Mouse (Mus musculus): ENCODE measurements at regions not wholly inside any gene's neighbourhood (a gene's known extent, or its start where the extent isn't known, plus 50 kb on each side); places are given as distances from the start of the nearest gene placed in this dataset.
A peak's percentile ranks its signal among the peaks of the same experiment; 100 is the strongest.

DNA sequence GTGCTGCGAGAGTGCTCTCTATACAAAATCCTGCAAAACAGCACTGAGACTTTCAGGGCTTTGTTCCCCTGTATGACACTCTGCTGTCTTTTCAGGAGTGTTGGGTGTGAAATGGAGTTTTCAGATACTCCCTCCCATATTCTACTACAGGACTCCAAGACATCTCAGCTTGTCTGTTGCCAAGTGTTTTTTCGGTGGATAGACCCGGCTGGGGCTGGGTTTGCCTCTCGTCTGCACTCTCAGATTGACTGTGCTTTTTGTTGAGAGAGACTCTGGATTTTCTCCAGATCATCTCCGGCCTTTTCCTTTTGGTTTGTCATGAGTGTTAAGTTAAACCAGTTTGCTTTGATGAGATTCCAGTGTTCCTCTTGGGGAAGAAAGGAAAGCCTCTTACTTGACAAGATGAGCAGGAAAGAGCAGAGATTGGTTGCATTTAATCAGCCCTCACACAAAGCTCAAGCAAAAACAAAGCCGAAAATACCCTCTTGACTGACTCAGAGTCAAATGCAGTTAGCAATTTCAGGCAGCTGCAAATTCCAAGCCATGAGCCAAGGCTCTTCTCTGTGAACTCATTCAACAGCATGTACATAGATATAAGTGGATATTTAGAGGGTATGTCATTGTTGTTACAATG is 219.3 kb upstream of the Veph1 start:
- no peak for DNase-seq

DNA sequence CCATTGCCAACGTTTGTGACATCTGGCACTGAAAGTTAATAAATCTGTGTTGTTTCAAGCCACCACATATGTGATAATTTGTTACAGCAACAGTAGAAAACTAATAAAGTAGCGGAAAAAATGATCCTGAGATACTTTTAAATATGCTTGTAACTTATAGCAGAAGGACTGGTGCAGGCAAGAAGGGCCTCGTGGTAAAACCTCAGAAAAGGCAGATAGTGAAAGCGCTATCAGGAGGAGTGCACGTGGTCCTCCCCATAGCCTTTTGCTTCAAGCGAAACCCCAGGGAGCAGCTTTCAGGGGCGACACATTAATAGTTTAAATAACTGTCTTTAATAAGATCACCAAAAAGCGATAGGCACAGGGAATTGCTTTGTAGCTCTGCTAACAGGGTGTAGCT is 217.9 kb upstream of the Veph1 start:
- no peak for DNase-seq

GRCm38 (mm10) chr3:66512408-66512807 is 215.8 kb upstream of the Veph1 start:
- no peak for DNase-seq

DNA sequence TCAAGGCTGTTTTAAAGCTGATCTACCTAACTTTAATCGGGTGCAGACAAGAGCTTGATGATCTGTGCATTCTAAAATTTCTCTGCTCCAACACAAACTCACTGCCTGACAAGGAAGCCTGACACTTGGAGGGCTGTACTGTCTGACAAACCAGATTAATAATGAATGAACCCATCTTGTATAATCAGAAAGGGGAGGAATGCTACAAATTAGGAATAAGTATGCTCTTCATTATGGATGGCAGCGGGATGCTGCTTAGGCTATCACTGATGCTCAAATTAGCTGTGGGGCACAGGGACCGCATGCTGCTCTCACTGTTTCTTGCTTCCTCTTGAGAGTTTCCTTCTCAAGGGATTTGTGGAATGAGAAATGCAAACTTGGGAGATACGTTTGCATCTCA is 213.8 kb upstream of the Veph1 start:
- DNase-seq, result no peak

GRCm38 (mm10) chr3:66506125-66506524 is 209.5 kb upstream of the Veph1 start:
- no peak for DNase-seq

GRCm38 (mm10) chr3:66505476-66506076 is 208.9 kb upstream of the Veph1 start:
- DNase-seq, result no peak

DNA sequence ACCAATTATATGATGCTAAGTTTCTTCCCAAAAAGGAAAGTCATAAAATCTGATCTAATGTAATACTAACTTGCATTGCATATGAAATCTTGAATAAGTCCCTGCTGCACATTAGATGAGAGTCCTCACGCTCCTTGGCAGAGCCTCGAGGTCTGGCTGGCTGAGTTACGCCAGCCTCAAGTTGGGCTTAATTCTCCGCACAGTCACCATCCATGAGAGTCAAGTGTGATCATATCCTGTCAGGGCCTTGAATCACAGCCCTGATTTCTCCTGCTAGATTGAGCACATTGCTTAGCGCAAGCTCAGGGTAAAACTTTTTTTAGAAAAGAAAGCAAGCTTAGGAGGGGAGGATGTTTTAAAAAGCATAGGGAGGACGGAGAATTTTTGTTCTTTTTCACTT is 208.1 kb upstream of the Veph1 start:
- DNase-seq, result no peak

DNA sequence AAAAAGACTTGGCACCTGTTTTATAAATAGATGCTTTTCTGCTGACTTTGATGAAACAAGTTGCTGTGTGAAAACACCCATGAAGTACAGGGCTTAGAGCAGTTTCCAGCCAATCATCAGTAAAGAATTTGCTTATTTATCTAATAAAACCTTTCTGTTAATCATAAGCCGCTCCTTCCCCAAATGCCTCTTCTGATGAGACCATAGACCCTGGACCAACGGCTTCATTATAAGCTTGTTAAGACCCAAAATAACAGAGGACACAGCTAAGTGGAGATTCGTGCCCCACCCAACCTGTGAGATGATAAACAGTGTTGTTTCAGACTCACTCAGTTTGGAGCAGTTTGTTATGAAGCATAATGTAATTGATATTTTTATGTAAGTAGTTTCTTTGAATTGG is 207.0 kb upstream of the Veph1 start:
- no peak for DNase-seq

DNA sequence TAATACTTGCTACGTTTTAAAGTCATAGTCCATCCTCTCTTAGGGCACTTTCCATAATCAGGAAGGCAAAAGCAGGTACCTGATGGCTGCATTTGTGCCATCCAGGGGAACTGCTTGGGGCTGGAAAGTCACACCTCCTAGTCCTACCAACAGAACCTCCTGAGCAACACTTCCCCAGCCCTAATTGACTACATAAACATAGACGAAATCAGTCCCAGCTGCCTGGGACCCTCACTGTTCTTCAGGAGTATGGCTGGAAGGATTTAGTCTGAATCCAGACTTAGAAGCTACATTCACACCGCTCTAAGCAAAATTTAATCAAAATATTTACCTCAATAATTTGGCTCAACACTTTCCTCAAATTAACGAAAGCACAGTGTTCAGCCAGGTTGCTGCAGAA is 205.2 kb upstream of the Veph1 start:
- no peak for DNase-seq

DNA sequence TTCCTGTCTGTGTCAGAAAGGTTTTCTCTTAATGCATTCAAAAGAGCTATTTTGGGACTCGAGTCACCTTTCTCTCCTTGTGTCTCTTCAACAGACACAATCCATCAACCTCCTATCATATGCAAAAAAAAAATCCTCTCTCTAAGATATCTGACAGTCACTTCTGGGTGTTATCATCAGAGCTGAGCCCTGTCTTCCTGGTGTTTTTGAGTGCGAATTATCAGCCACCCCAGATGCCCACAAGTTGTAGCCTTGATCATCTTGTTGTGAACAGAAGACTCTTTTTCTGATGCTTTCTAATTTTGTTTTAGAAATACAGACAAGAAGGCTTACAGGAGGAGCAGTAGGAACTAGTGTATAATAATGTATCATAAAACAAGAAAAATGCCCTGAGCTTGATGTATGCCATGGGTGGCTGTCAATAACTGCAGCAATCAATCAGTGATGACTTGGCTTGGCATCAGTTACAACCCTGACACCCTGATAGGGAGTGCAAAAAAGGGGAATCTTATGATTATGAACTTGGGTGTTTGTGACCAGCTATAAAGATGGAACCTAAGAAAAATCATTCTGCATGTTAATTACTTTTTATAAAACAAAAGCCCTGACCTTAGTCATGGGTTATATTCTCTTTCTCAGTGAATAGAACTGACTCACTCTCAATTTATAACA is 197.9 kb upstream of the Veph1 start:
- no peak for DNase-seq

- no peak for DNase-seq
Measured at GRCm38 (mm10) chr3:66490696-66491357, 194.2 kb upstream of the Veph1 start.

DNA sequence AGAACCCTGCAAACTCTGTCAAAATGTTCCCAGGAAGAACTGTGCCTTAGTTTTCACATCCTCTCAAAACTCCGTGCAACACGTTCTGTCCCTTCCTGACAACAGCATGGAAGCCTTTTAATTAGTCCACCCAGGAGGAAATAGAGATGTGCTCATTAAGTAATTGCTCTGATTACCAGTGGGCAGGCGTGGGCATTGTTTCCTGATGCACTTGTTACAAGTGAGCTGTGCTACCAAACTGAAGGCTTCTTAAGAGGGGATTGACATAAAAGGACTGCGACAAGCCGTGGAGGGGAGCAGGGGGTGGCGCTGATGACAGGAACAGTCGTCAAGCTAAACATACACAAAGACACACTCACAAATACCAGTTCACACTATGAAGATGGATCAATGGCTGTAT is 192.1 kb upstream of the Veph1 start:
- no peak for DNase-seq

DNA sequence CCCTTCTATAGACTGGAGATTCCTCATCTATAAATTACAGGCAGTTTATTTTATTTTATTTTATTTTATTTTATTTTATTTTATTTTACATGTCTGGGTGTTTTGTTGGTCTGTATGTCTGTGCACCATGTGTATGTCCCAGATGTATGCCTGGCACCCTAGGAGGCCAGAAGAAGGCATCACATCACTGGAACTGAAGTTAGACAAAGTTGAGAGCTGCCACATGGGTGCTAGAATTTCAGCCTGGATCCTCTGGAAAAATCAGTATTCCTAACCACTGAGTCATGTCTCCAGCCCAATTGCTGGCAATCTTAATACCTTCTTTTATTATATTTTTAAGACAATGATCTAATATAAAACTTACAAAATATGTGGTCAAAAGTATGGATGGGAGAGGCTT is 190.0 kb upstream of the Veph1 start:
- no peak for DNase-seq

- DNase-seq, result no peak
Measured at GRCm38 (mm10) chr3:66486184-66486583, 189.5 kb upstream of the Veph1 start.

- DNase-seq, result peak; percentile 9
Measured at GRCm38 (mm10) chr3:66480718-66481117, 184.1 kb upstream of the Veph1 start.

GRCm38 (mm10) chr3:66479266-66479665 is 182.6 kb upstream of the Veph1 start:
- no peak for DNase-seq

GRCm38 (mm10) chr3:66466321-66466720 is 169.7 kb upstream of the Veph1 start:
- peak; percentile 42 for DNase-seq

GRCm38 (mm10) chr3:66465371-66465770 is 168.7 kb upstream of the Veph1 start:
- DNase-seq, result no peak

GRCm38 (mm10) chr3:66462341-66462740 is 165.7 kb upstream of the Veph1 start:
- DNase-seq, result no peak

- DNase-seq, result no peak
Measured at GRCm38 (mm10) chr3:66446274-66447159, 149.9 kb upstream of the Veph1 start.

- DNase-seq, result no peak
Measured at GRCm38 (mm10) chr3:66433216-66433615, 136.6 kb upstream of the Veph1 start.

DNA sequence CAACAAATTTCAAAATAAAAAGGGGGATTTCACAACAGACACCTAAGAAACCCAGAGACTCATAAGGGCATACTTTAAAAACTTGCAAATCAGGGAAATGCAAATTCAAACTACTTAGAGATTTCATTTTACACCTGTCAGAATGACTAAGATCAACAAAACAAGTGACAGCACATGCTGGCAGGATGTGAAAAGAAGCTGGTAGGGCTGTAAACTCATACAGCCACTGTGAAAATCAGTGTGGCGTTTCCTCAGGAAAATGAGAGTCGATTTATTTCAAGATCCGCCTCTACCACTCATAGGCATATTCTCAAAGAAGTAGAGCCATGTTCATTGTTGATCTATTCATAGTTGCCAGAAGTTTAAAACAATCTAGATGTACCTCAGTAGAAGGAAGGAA is 133.6 kb upstream of the Veph1 start:
- no peak for DNase-seq

- no peak for DNase-seq
Measured at GRCm38 (mm10) chr3:66422445-66423037, 125.9 kb upstream of the Veph1 start.
